Mouse (Mus musculus) right cerebral cortex, postnatal 14 days (tissue): ENCODE measurements around the gene Bsn.
A peak's percentile ranks its signal among the peaks of the same experiment; 100 is the strongest.

Source experiments
- DNase-seq: peaks from one replicate; pipeline ENCODE4 v3.0.0; 2022

Bsn gene

GRCm38 (mm10) chr9:108121170-108121969, 68.8 kb downstream of the Bsn start:
- DNase-seq: no peak

GRCm38 (mm10) chr9:108120671-108121070, 69.5 kb downstream of the Bsn start:
- no peak for DNase-seq

- DNase-seq: no peak
These were observed 70.2 kb downstream of the Bsn start for GRCm38 (mm10) chr9:108119891-108120411.

GRCm38 (mm10) chr9:108117143-108117542, 73.0 kb downstream of the Bsn start:
- DNase-seq: no peak

GRCm38 (mm10) chr9:108115290-108116077, 74.7 kb downstream of the Bsn start:
- no peak for DNase-seq

GRCm38 (mm10) chr9:108112719-108113340, 77.4 kb downstream of the Bsn start:
- no peak for DNase-seq

GRCm38 (mm10) chr9:108111593-108112121, 78.5 kb downstream of the Bsn start:
- DNase-seq: no peak

- no peak for DNase-seq
These were observed 79.0 kb downstream of the Bsn start for GRCm38 (mm10) chr9:108111101-108111592.

- DNase-seq: no peak
These were observed 80.0 kb downstream of the Bsn start for GRCm38 (mm10) chr9:108110160-108110559.

GRCm38 (mm10) chr9:108107867-108108266, 82.3 kb downstream of the Bsn start:
- DNase-seq: no peak

GRCm38 (mm10) chr9:108106090-108106489, 84.1 kb downstream of the Bsn start:
- no peak for DNase-seq

GRCm38 (mm10) chr9:108105549-108105863, 84.7 kb downstream of the Bsn start:
- no peak for DNase-seq

- DNase-seq: no peak
These were observed 85.2 kb downstream of the Bsn start for GRCm38 (mm10) chr9:108104766-108105548.

- no peak for DNase-seq
These were observed 90.6 kb downstream of the Bsn start for GRCm38 (mm10) chr9:108099619-108100018.

- DNase-seq: no peak
These were observed 94.1 kb downstream of the Bsn start for GRCm38 (mm10) chr9:108095949-108096712.

- no peak for DNase-seq
These were observed 94.7 kb downstream of the Bsn start for GRCm38 (mm10) chr9:108095518-108095917.

- DNase-seq: no peak
These were observed 95.2 kb downstream of the Bsn start for GRCm38 (mm10) chr9:108094998-108095411.

GRCm38 (mm10) chr9:108094184-108094941, 95.8 kb downstream of the Bsn start, which contains the start of gene Apeh:
Gene Apeh (minus strand): TSS chr9:108094606.
- DNase-seq: peak; percentile 88

GRCm38 (mm10) chr9:108093586-108093985, 96.6 kb downstream of the Bsn start:
- DNase-seq: no peak

- DNase-seq: no peak
These were observed 99.5 kb downstream of the Bsn start for GRCm38 (mm10) chr9:108090611-108091120.
